Mouse (Mus musculus) heart, postnatal 36 days (tissue): ENCODE results near the gene Trim5. TPM values are rescaled to one million over a fixed set of nuclear protein-coding genes. Genes with fewer than 3 reads are reported as not detected.

Source experiments
- DNase-seq, 2 experiments: peaks; one replicate each; pipeline ENCODE4 v3.0.0; 2021 to 2022
- intact Hi-C: fragments of 180-260 bp; cut with DNase I; formaldehyde crosslinking; loops from one replicate; pipeline ENCODE4 v1.15.1; 2025
- total RNA-seq, 2 experiments: library from RNA; stranded (reverse); gene quantifications; 2 replicates each; pipeline ENCODE4 v1.2.3; 2021

Gene Trim5
- total RNA-seq, 2 experiments from 2014 or later = 2.0 to 3.0 TPM

DNA sequence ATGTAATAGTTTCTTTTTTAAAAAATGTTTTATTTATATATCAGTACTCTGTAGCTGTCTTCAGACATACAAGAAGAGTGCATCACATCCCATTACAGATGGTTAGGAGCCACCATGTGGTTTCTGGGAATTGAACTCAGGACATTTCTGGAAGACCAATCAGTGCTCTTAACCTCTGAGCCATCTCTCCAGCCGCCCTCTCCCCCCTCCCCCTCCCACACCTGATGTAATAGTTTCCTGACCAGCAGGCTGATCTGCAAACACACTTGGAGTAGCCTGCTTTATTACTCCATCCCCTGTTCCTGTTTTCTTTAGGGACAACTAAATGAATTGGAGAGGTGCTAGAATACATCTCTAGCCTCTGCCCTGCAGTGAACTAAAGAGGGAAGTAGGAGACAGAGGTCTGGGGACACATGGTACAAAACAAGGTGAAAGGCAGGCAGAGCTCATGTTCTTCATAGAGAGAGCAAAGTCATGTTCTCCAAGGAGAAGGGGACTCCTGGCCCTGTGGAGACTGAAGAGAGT lies 71.8 kb downstream of the Trim5 start:
- DNase-seq = no peak
- intact Hi-C loops = no loop called here

Other genes starting within 250 kb of the Trim5 start
- gene Olfr642, start 235.4 kb downstream of the Trim5 start, total RNA-seq = not detected
- not detected for gene 4930516K23Rik, start 226.6 kb downstream of the Trim5 start, total RNA-seq
- not detected for gene Olfr644, start 216.2 kb downstream of the Trim5 start, total RNA-seq
- not detected for gene Olfr645, start 202.6 kb downstream of the Trim5 start, total RNA-seq
- not detected for gene Olfr646, start 183.2 kb downstream of the Trim5 start, total RNA-seq
- gene Ubqln5, start 158.3 kb downstream of the Trim5 start, total RNA-seq = not detected
- gene Olfr643, start 150.7 kb downstream of the Trim5 start, total RNA-seq = not detected
- gene Ubqln3, start 144.8 kb downstream of the Trim5 start, total RNA-seq = not detected
- not detected for gene Ubqlnl, start 137.5 kb downstream of the Trim5 start, total RNA-seq
- not detected for gene Olfm5, start 123.3 kb downstream of the Trim5 start, total RNA-seq
- not detected for gene Olfr648, start 104.7 kb downstream of the Trim5 start, total RNA-seq
- gene Olfr649, start 92.1 kb downstream of the Trim5 start, total RNA-seq = not detected
- under 1 TPM; 0.14 to 0.89 TPM for gene Trim6, start 69.3 kb downstream of the Trim5 start, total RNA-seq
- gene Trim34a, start 43.6 kb downstream of the Trim5 start, total RNA-seq = 1 to 10 TPM; 4.0 to 6.1 TPM
- gene Trim12a, start 27.4 kb upstream of the Trim5 start, total RNA-seq = 1 to 10 TPM; 6.6 to 9.2 TPM
- under 1 TPM; 0.36 to 0.54 TPM for gene Trim34b, start 41.4 kb upstream of the Trim5 start, total RNA-seq
- 1 to 10 TPM; 5.1 to 5.3 TPM for gene Trim12c, start 65.3 kb upstream of the Trim5 start, total RNA-seq
- gene Trim30b, start 81.8 kb upstream of the Trim5 start, total RNA-seq = under 1 TPM; 0.11 to 0.22 TPM
- under 1 TPM in 1 of 2 experiments, not detected in 1; 0.41 TPM for gene Trim30c, start 112.7 kb upstream of the Trim5 start, total RNA-seq
- 1 to 10 TPM; 4.1 to 6.0 TPM for gene Trim30a, start 177.1 kb upstream of the Trim5 start, total RNA-seq
- gene Trim30d, start 219.8 kb upstream of the Trim5 start, total RNA-seq = under 1 TPM; 0.68 to 0.92 TPM